Mouse (Mus musculus): ENCODE results near the gene Acvr1. TPM values are rescaled to one million over a fixed set of nuclear protein-coding genes. Genes with fewer than 3 reads are reported as not detected.

Acvr1 gene
- polyA plus RNA-seq, 3 experiments from 2014 or later = 0.27 to 0.39 (median 0.32) TPM

- no peak for ATAC-seq
Measured at GRCm38 (mm10) chr2:58557045-58557845, 9.7 kb downstream of the Acvr1 start.

- ATAC-seq = no peak
Measured at GRCm38 (mm10) chr2:58552296-58552695, 14.7 kb downstream of the Acvr1 start.

- no peak for ATAC-seq
Measured at GRCm38 (mm10) chr2:58551866-58552265, 15.1 kb downstream of the Acvr1 start.

GRCm38 (mm10) chr2:58550488-58550887, 16.5 kb downstream of the Acvr1 start:
- no peak for ATAC-seq

- ATAC-seq = no peak
Measured at GRCm38 (mm10) chr2:58549960-58550359, 17.0 kb downstream of the Acvr1 start.

GRCm38 (mm10) chr2:58548943-58549342, 18.0 kb downstream of the Acvr1 start:
- ATAC-seq = no peak

GRCm38 (mm10) chr2:58546264-58546663, 20.7 kb downstream of the Acvr1 start:
- ATAC-seq = no peak

GRCm38 (mm10) chr2:58544368-58544767, 22.6 kb downstream of the Acvr1 start:
- ATAC-seq = no peak

GRCm38 (mm10) chr2:58543252-58543651, 23.7 kb downstream of the Acvr1 start:
- ATAC-seq = no peak

- ATAC-seq = no peak
Measured at GRCm38 (mm10) chr2:58538196-58538595, 28.8 kb downstream of the Acvr1 start.

GRCm38 (mm10) chr2:58536796-58537195, 30.2 kb downstream of the Acvr1 start:
- no peak for ATAC-seq

GRCm38 (mm10) chr2:58535233-58535632, 31.7 kb downstream of the Acvr1 start:
- ATAC-seq = no peak

- ATAC-seq = no peak
Measured at GRCm38 (mm10) chr2:58534379-58534778, 32.6 kb downstream of the Acvr1 start.

- no peak for ATAC-seq
Measured at GRCm38 (mm10) chr2:58533521-58534001, 33.4 kb downstream of the Acvr1 start.

GRCm38 (mm10) chr2:58532260-58532850, 34.6 kb downstream of the Acvr1 start:
- no peak for ATAC-seq

GRCm38 (mm10) chr2:58530521-58530920, 36.4 kb downstream of the Acvr1 start:
- ATAC-seq = no peak

GRCm38 (mm10) chr2:58529860-58530440, 37.0 kb downstream of the Acvr1 start:
- no peak for ATAC-seq

GRCm38 (mm10) chr2:58529384-58529783, 37.6 kb downstream of the Acvr1 start:
- no peak for ATAC-seq

GRCm38 (mm10) chr2:58527786-58528185, 39.2 kb downstream of the Acvr1 start:
- no peak for ATAC-seq

GRCm38 (mm10) chr2:58524356-58524755, 42.6 kb downstream of the Acvr1 start:
- ATAC-seq = no peak

- no peak for ATAC-seq
Measured at GRCm38 (mm10) chr2:58523894-58524293, 43.1 kb downstream of the Acvr1 start.

- ATAC-seq = no peak
Measured at GRCm38 (mm10) chr2:58523097-58523496, 43.9 kb downstream of the Acvr1 start.

- no peak for ATAC-seq
Measured at GRCm38 (mm10) chr2:58521621-58522020, 45.3 kb downstream of the Acvr1 start.

- no peak for ATAC-seq
Measured at GRCm38 (mm10) chr2:58520727-58521126, 46.2 kb downstream of the Acvr1 start.

Data from inflammation-experienced regulatory T-cells, adult 6 months (primary cell).